Mouse (Mus musculus): ENCODE measurements around the gene Phf12. TPM values are rescaled to one million over a fixed set of nuclear protein-coding genes. Genes with fewer than 3 reads are reported as not detected.
"Not testable (repeated sequence)": the region's sequence is repeated elsewhere in the genome, so short reads cannot be mapped to it uniquely, and the experiment has no call there.

Phf12 gene
- polyA plus RNA-seq, 1 experiment from 2014 or later: 13.6 TPM

DNA sequence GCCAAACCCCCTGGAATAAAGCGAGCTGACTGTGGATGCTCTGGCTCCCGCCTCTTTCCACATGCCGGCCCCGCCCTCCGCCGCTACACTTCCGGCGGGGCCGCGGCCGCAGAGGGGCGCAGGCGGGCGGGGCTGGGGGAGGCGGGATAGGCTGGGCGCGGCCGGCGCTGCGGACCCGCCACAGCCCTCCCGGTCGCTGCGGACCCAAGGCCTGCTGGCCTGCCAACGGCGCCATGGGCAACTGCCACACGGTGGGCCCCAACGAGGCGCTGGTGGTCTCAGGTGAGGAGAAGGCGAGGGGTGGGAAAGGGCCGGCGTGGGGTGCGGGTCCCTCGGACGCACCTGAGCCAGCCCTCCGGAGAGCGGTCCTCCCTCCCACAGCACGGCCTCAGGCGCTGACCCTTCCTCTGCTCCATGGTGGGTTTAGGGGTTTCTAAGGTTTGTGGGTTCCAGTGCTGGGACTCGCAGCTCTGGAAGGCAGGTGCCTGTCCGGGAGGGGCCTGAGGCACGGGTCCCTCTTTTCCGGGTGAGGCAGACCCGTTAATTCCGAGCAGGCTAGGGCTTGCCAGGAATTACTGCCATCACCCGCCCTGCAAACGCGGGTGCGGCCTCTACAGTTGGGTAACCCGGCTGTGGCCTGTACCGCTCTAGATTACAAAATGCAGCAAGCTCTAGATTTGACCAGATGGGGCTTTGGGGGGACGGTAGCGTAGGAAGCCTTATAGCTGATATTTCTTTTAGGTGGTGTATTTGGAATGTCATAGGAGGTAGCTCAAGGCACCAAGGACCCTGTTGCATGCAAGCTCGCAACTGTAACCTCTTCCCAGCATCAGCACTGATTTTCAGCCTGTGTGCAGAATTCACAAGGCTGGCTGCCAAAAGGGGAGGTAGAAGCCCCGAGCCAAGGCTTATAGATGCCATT lies 55.5 kb downstream of the Phf12 start, which contains the start of gene Flot2:
Flot2 (plus strand) TSS at position 101 of the 922 bp plus-strand sequence.
- Histone ChIP-seq H3K4me1 (peaks cover 65% of the 10 kb centered on the region), H3K27ac (peak within 1 kb of the TSS; percentile 90), H3K4me3 (peak within 1 kb of the TSS; percentile 78), H3K9ac (peak within 1 kb of the TSS; percentile 86), H3K9me3 (replicated peaks) (0 out of 2 replicates have a peak, but pooled peaks cover 6% of the 10 kb centered on the region), H3K4me2 (peak within 1 kb of the TSS; percentile 95), H3K36me3 (peaks cover 80% of the 10 kb centered on the region), H3K27me3 (replicated peaks) (no peaks in the 10 kb centered on the region)
- peak; percentile 82 for ATAC-seq
- WGBS (ENCODE audit: insufficient replicate concordance): 4% methylated on average over 55 of the region's 55 CpGs

DNA sequence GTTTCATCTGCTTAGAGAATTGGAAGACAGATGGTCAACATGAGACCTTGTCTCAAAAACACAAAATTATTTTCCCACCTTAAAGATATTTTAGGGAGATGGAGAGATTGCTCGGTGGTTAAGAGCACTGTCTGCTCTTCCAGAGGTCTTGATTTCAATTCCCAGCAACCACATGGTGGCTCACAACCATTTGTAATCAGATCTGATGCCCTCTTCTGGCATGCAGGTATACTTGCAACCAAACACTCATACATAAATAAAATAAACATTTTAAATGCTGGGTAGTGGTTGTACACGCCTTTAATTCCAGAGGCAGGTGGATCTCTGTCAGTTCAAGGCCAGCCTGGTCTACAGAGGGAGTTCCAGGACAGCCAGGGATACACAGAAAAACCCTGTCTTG lies 58.3 kb downstream of the Phf12 start:
- Histone ChIP-seq H3K4me3 (no peak overlapping the region), H3K27ac (no peak overlapping the region), H3K36me3 (peaks cover 56% of the 10 kb centered on the region), H3K27me3 (replicated peaks) (no peaks in the 10 kb centered on the region), H3K9ac (no peak overlapping the region), H3K9me3 (replicated peaks) (0 out of 2 replicates have a peak, but pooled peaks cover 6% of the 10 kb centered on the region), H3K4me2 (no peak overlapping the region), H3K4me1 (peaks cover 48% of the 10 kb centered on the region)
- 46% methylated on average over 2 of the region's 2 CpGs for WGBS (ENCODE audit: insufficient replicate concordance)
- ATAC-seq: no peak

DNA sequence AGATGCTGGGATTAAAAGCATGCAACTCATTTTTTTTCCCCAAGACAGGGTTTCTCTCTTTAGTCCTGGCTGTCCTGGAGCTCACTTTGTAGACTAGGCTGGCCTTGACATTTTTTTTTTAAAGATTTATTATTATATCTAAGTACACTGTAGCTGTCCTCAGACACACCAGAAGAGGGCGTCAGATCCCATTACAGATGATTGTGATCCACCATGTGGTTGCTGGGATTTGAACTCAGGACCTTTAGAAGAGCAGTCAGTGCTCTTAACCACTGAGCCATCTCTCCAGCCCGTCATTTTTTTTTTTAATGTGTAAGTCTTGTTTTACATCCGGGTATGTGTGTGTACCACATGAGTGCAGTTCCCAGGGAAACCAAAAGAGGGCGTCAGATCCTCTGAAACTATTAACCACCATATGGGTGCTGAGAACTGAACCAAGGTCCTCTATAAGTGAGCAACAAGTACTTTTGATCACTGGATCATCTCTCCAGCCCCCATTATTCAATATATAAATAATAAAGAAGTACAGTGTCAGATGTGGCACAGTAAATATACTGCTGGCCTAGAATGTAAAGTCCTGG lies 59.8 kb downstream of the Phf12 start:
- WGBS (ENCODE audit: insufficient replicate concordance): 82% methylated on average over 4 of the region's 4 CpGs

DNA sequence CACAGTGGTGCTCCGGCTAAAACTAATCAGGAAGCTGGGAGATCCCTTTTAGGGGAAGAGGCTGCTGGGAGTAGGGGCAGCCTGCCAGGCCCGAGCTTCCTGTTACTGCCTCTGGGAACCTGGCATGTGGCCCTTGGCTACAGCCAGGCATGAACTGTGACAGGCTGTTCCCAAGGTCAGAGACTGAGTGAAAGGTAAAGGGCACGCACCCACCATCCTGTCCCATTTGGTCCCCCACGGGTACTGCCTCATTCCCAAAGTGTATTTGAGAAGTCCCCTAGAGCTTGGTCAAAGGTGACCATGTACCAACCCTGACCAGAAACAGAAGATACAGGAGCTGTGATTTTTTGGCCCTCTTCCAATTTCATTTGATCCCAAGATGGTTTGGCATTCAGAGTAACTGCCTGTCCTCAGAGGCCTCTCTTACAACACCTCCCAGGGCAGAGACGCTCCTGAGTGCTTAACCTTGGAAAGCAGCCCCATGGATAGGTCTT lies 62.3 kb downstream of the Phf12 start:
- 76% methylated on average over 5 of the region's 5 CpGs for WGBS (ENCODE audit: insufficient replicate concordance)
- Histone ChIP-seq H3K36me3 (peaks cover 46% of the 10 kb centered on the region), H3K9ac (no peak overlapping the region), H3K4me3 (no peak overlapping the region), H3K27ac (no peak overlapping the region), H3K4me1 (peaks cover 13% of the 10 kb centered on the region), H3K4me2 (no peak overlapping the region), H3K27me3 (replicated peaks) (no peaks in the 10 kb centered on the region), H3K9me3 (replicated peaks) (0 out of 2 replicates have a peak, but pooled peaks cover 6% of the 10 kb centered on the region)
- ATAC-seq: no peak

More for the DNA sequence above, 59.8 kb downstream of the Phf12 start:
- peaks cover 36% of the 10 kb centered on the region for H3K4me1 ChIP-seq
- H3K27ac ChIP-seq; H3K4me2 ChIP-seq; H3K9me3 ChIP-seq (replicated peaks); H3K4me3 ChIP-seq; H3K9ac ChIP-seq; H3K27me3 ChIP-seq (replicated peaks); ATAC-seq: not testable (repeated sequence)
- H3K36me3 ChIP-seq: peaks cover 50% of the 10 kb centered on the region

DNA sequence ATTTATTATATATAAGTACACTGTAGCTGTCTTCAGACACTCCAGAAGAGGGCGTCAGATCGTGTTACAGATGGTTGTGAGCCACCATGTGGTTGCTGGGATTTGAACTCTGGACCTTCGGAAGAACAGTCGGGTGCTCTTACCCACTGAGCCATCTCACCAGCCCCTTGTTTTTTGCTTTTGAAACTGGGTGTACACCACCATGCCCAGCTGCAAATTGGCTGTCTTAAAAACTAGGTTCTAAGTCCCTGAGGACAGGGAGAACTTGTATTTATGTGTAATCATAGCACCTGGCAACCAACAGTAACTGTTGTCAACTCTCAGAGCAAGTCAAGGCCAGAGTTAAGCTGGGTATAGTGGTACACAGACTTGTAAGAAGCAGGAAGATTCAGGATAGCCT lies 66.1 kb downstream of the Phf12 start:
- H3K4me2 ChIP-seq; H3K27ac ChIP-seq; ATAC-seq; H3K9ac ChIP-seq; H3K27me3 ChIP-seq (replicated peaks); H3K4me3 ChIP-seq; H3K9me3 ChIP-seq (replicated peaks): not testable (repeated sequence)
- 84% methylated on average over 3 of the region's 4 CpGs for WGBS (ENCODE audit: insufficient replicate concordance)
- peaks cover 23% of the 10 kb centered on the region for H3K4me1 ChIP-seq
- H3K36me3 ChIP-seq: peaks cover 33% of the 10 kb centered on the region

DNA sequence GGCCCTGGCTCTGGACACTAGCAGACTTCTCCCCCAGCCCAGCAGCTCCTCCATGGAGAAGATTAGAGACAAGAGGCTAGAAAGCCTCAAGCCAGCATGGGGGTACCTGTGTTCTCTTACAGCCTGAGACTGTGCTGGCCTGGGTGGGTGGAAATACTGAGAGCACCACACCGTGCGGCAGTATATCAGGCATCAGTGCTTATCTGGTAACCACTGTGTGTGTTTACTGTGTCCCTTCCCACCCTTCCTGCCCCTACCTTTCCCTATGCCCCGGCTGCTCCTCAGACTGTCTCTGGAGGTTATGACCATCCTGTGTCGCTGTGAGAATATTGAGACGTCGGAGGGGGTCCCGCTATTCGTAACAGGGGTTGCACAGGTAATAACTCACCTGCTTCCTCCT lies 70.5 kb downstream of the Phf12 start:
- Histone ChIP-seq H3K4me3 (no peak overlapping the region), H3K9ac (peak overlapping the region; percentile 40), H3K4me2 (peak overlapping the region; percentile 21), H3K27ac (peak overlapping the region; percentile 57), H3K9me3 (replicated peaks) (no peaks in the 10 kb centered on the region), H3K27me3 (replicated peaks) (no peaks in the 10 kb centered on the region), H3K36me3 (peaks cover 66% of the 10 kb centered on the region), H3K4me1 (peaks cover 29% of the 10 kb centered on the region)
- WGBS (ENCODE audit: insufficient replicate concordance): 59% methylated on average over 8 of the region's 8 CpGs
- ATAC-seq: peak; percentile 90

DNA sequence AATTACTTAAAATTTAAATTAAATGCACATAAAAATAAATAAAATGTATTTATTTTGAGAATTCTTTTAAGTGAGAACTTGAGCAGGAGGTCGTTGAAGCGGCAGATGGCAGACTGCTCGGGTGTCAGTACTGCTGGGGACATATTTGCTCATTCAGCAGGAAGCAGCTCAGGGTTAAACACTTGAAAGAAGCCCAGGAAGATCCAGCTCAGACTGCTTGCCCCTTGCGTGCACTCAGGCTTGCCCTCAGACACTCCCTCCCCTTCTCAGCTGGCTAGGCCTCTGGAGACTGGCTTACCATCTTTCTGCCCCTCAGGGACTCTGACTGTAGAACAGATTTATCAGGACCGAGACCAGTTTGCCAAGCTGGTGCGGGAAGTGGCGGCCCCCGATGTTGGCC lies 74.4 kb downstream of the Phf12 start:
- ATAC-seq: no peak
- no peaks in the 10 kb centered on the region for H3K9me3 ChIP-seq (replicated peaks)
- H3K4me2 ChIP-seq: no peak overlapping the region
- H3K36me3 ChIP-seq: peaks cover 66% of the 10 kb centered on the region
- H3K27ac ChIP-seq: no peak overlapping the region
- 87% methylated on average over 8 of the region's 8 CpGs for WGBS (ENCODE audit: insufficient replicate concordance)
- no peaks in the 10 kb centered on the region for H3K27me3 ChIP-seq (replicated peaks)
- H3K9ac ChIP-seq: no peak overlapping the region
- H3K4me1 ChIP-seq: peaks cover 56% of the 10 kb centered on the region
- no peak overlapping the region for H3K4me3 ChIP-seq

DNA sequence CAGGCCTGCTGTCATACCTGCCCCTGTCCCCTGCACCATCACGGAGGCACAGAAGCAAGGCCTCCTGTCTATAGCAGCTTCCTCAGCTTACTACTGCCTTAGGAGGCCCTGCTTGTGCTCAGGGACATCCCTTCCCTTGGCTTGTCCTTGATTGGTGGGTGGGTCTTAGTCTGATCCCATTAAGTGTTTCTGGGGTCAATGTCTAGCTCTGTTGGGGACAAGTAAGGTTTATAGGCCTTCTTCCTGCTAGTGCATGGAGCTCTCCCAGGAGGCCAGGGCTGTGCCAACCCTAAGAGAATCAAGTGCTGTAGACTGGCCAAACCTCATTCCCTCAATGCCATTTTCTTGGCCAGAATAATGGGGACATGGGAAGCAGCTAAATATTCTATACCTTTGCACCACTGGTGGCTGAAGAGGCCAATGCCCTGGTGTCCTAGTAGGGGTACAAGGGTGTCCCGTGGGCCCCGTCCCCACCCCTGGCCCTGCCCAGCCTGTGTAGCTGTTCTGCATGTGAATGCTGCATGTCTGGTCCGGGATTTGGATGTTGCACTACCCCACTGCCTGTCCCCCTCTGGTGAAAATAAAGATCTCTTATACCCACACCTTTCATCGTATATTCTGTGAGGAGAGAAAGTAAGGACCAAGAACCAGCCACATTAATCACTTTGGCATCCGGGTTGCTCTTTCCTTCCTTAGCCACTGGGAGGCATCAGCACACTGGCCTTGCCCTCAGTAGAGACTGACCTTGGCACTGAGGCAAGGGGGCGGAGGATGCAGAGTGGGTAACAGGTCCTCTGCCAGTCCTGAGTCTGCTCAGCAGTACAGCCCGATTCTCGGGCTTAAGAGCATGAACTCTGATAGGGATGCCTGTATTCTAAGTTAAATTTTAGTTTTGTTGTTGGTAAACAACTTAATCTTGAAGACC lies 77.5 kb downstream of the Phf12 start:
- Histone ChIP-seq H3K4me2 (peak overlapping the region; percentile 41), H3K36me3 (peaks cover 50% of the 10 kb centered on the region), H3K27ac (peak overlapping the region; percentile 84), H3K9me3 (replicated peaks) (no peaks in the 10 kb centered on the region), H3K27me3 (replicated peaks) (no peaks in the 10 kb centered on the region), H3K4me1 (peaks cover 60% of the 10 kb centered on the region), H3K4me3 (no peak overlapping the region), H3K9ac (peak overlapping the region; percentile 47)
- 46% methylated on average over 9 of the region's 9 CpGs for WGBS (ENCODE audit: insufficient replicate concordance)
- ATAC-seq: peak; percentile 85

DNA sequence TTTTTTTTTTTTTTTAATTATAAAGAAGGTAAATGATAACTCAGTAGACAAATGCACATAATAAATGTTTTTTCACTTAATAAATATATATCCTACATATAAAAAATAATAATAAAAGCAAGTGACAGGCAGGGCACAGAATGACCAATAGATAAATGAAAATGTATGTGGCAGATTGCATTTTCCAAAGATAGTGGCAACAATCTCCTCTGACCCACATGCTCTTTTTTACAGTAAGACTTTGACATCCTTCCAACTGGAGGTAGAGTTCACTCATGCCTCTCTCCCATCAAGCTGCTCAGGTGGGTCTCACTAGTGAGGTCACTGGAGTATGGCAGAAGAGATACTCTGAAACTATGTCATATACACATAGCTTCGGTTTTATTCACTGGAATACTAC lies 80.0 kb downstream of the Phf12 start:
- no peak for ATAC-seq
- Histone ChIP-seq H3K27me3 (replicated peaks) (no peaks in the 10 kb centered on the region), H3K36me3 (peaks cover 25% of the 10 kb centered on the region), H3K4me1 (peaks cover 84% of the 10 kb centered on the region), H3K9me3 (replicated peaks) (no peaks in the 10 kb centered on the region), H3K4me3 (no peak overlapping the region), H3K4me2 (no peak overlapping the region), H3K27ac (peak overlapping the region; percentile 100), H3K9ac (peak overlapping the region; percentile 49)
- whole genome bisulfite sequencing (ENCODE audit: insufficient replicate concordance): 77% methylated on average over 1 of the region's 1 CpGs

DNA sequence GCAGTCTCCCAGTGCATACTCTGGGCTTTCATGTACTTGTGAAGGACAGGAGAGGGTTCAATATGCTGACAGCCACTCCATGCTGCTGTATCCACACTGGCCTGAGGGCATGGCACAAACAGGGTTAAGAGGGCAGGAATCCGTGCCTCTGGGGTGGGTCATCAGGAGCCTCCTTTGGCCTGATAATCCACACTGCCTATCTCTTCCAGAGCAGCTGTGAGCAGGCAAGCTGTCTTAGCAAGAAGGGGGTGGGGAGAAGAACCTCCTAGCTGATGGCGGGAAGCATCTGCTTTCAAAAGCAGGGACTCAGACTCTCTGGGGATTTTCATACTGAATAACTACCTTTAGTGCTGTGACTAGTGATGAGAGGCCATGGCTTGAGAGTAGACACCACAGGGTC lies 83.4 kb downstream of the Phf12 start:
- Histone ChIP-seq H3K4me3 (no peak overlapping the region), H3K27ac (peak overlapping the region; percentile 100), H3K4me1 (peaks cover 98% of the 10 kb centered on the region), H3K27me3 (replicated peaks) (no peaks in the 10 kb centered on the region), H3K9ac (peak overlapping the region; percentile 81), H3K4me2 (peak overlapping the region; percentile 50), H3K9me3 (replicated peaks) (no peaks in the 10 kb centered on the region), H3K36me3 (peaks cover 3% of the 10 kb centered on the region; the same call in 1 of the 2 replicates)
- WGBS (ENCODE audit: insufficient replicate concordance): 12% methylated on average over 2 of the region's 2 CpGs
- peak; percentile 83 for ATAC-seq

DNA sequence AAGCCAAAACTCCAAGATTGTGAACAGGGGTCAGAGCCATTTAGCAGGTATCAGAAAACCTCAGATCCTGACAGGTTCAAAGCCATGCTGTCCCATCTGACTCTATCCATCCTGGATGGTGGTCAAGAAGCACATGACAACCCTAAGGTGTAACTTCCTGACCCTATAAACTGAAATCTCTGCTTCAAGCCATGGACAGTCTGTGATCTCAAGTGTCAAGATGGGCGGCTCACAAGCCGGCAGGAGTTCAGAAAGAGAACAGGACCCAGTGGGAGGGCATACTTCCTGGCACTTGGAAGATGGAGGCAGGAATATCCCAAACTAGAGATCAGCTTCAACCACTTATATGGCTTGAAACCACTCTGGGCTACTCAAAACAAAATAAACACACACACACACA lies 84.1 kb downstream of the Phf12 start:
- Histone ChIP-seq H3K4me2 (peak overlapping the region; percentile 50), H3K27me3 (replicated peaks) (no peaks in the 10 kb centered on the region), H3K9ac (peak overlapping the region; percentile 81), H3K27ac (peak overlapping the region; percentile 100), H3K36me3 (peaks cover 7% of the 10 kb centered on the region; the same call in 1 of the 2 replicates), H3K4me3 (no peak overlapping the region), H3K9me3 (replicated peaks) (no peaks in the 10 kb centered on the region), H3K4me1 (peaks cover 98% of the 10 kb centered on the region)
- ATAC-seq: no peak
- 70% methylated on average over 2 of the region's 2 CpGs for WGBS (ENCODE audit: insufficient replicate concordance)
